In the genomic region with DNA sequence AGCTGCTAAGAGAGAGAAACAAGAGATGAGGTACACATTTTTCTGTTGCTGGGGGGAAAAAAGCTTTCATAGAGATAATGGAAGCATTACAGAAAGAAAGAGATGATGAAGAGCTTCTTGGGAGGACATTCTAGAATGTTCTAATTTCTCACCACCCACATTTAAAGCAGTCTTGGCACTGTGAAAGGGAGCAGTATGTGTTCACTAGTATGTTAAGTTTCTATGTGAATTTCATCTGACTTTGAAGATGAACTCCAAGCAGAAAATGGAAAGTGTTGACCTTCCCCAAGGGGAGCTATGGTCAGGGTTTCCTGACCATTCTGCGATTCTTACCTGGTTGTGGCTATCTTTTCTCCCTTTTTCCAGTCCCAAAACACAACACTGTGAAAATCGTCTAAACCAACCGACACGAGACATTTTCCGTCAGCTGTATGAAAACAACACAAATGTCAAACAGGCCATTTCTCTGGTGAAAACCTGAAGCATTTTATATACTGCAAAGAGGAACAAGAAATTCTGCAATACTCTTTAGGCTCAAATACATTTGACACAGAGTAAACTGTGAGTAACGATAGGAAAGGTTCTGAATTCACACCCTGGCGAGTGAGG, we compare ENCODE assay signal across 12 mouse cellular contexts. TPM values are rescaled to one million over a fixed set of nuclear protein-coding genes. Genes with fewer than 3 reads are reported as not detected.
DNase-seq lines count a peak whose midpoint lies in the region; ATAC-seq and TF ChIP-seq lines count a peak whose summit lies in the region.
"Had no signal": no experiment of that assay in that cellular context is flagged by ENCODE, and none has a peak within 500 bp of the region (broad histone marks: within the 10 kb centered on the region; RNA-seq: fewer than 3 reads in every experiment).

No protein-coding gene starts in this region.

- H3K27me3 ChIP-seq in heart, embryonic 11.5 days (ENCODE audit: control insufficient read depth, insufficient read depth, low read length), result no peaks in the 10 kb centered on the region
- H3K27me3 ChIP-seq in liver, embryonic 13.5 days, result no peaks in the 10 kb centered on the region
- H3K27me3 ChIP-seq in liver, embryonic 11.5 days (replicated peaks; ENCODE audit: control insufficient read depth, insufficient read depth, low read length), result no peaks in the 10 kb centered on the region
- no peaks in the 10 kb centered on the region for H3K27me3 ChIP-seq in liver, postnatal 0 days (ENCODE audit: insufficient read depth, low read length)
- H3K27me3 ChIP-seq: forebrain, embryonic 15.5 days had no signal

- no peak overlapping the region for H3K4me3 ChIP-seq in heart, embryonic 11.5 days (ENCODE audit: low read depth, low read length)
- no peak overlapping the region for H3K4me3 ChIP-seq in liver, embryonic 13.5 days (replicated peaks)
- no peak overlapping the region for H3K4me3 ChIP-seq in liver, embryonic 11.5 days (ENCODE audit: low read depth, low read length)
- H3K4me3 ChIP-seq in liver, postnatal 0 days (ENCODE audit: low read depth, low read length), result no peak overlapping the region
- H3K4me3 ChIP-seq: forebrain, embryonic 15.5 days; midbrain, embryonic 10.5 days had no signal

- no peak overlapping the region for H3K4me2 ChIP-seq in heart, embryonic 11.5 days
- H3K4me2 ChIP-seq in liver, embryonic 13.5 days, result no peak overlapping the region
- H3K4me2 ChIP-seq in liver, embryonic 11.5 days, result no peak overlapping the region
- no peak overlapping the region for H3K4me2 ChIP-seq in liver, postnatal 0 days (ENCODE audit: low read depth, low read length)
- H3K4me2 ChIP-seq: forebrain, embryonic 15.5 days had no signal

- no peaks in the 10 kb centered on the region for H3K9me3 ChIP-seq in heart, embryonic 11.5 days (replicated peaks; ENCODE audit: control insufficient read depth, low read length)
- no peaks in the 10 kb centered on the region for H3K9me3 ChIP-seq in liver, embryonic 13.5 days (replicated peaks)
- H3K9me3 ChIP-seq in liver, embryonic 11.5 days (ENCODE audit: control insufficient read depth, low read length), result no peaks in the 10 kb centered on the region
- H3K9me3 ChIP-seq in liver, postnatal 0 days (ENCODE audit: low read length), result no peaks in the 10 kb centered on the region
- H3K9me3 ChIP-seq: forebrain, embryonic 15.5 days; midbrain, embryonic 10.5 days had no signal

- WGBS in heart, embryonic 11.5 days (ENCODE audit: insufficient replicate concordance), result 80% methylated on average over 7 of the region's 7 CpGs
- 69% methylated on average over 7 of the region's 7 CpGs for WGBS in liver, embryonic 13.5 days (ENCODE audit: insufficient replicate concordance)
- WGBS in liver, embryonic 11.5 days, result 74% methylated on average over 7 of the region's 7 CpGs
- 71% methylated on average over 7 of the region's 7 CpGs for WGBS in liver, postnatal 0 days (ENCODE audit: insufficient replicate concordance)

- intact Hi-C loops in heart, postnatal 14 days (cut with DNase I), result no loop called here

- peak overlapping the region; percentile 70 for H3K27ac ChIP-seq in heart, embryonic 11.5 days (ENCODE audit: low read depth, low read length)
- H3K27ac ChIP-seq in liver, embryonic 13.5 days, result peak overlapping the region; percentile 19; the same call in 1 of the 2 replicates
- no peak overlapping the region for H3K27ac ChIP-seq in liver, embryonic 11.5 days (ENCODE audit: low read depth, low read length)
- peak overlapping the region; percentile 7; the same call in 1 of the 2 replicates for H3K27ac ChIP-seq in liver, postnatal 0 days (ENCODE audit: low read depth)
- H3K27ac ChIP-seq: forebrain, embryonic 15.5 days; midbrain, embryonic 10.5 days had no signal

- no peak for DNase-seq in heart, postnatal 14 days
- DNase-seq in liver, embryonic 13.5 days, result no peak
- no peak for DNase-seq in liver, embryonic 11.5 days (ENCODE audit: low spot score)
- no peak for DNase-seq in liver, postnatal 0 days
- DNase-seq in adrenal gland, adult 8-10 months, result no peak
- no peak for DNase-seq in cerebellum, adult 9-10 months
- DNase-seq: lung, adult 2 months; thymus, postnatal 4 days had no signal

- no peak for TF ChIP-seq CTCF in liver, postnatal 0 days (IDR thresholded peaks at IDR 0.05; ENCODE audit: low read depth)

- peaks cover 18% of the 10 kb centered on the region for H3K4me1 ChIP-seq in heart, embryonic 11.5 days (ENCODE audit: control insufficient read depth, insufficient read depth, low read length)
- H3K4me1 ChIP-seq in liver, embryonic 13.5 days (replicated peaks), result peaks cover 33% of the 10 kb centered on the region
- H3K4me1 ChIP-seq in liver, embryonic 11.5 days (replicated peaks; ENCODE audit: control insufficient read depth, insufficient read depth, low read length), result peaks cover 11% of the 10 kb centered on the region
- peaks cover 9% of the 10 kb centered on the region for H3K4me1 ChIP-seq in liver, postnatal 0 days (ENCODE audit: insufficient read depth)
- H3K4me1 ChIP-seq: forebrain, embryonic 15.5 days; midbrain, embryonic 10.5 days had no signal

- ATAC-seq in heart, embryonic 11.5 days (replicated peaks; ENCODE audit: insufficient number of reproducible peaks, low FRiP score, low TSS enrichment), result no peak
- no peak for ATAC-seq in liver, embryonic 13.5 days (ENCODE audit: low read depth)
- ATAC-seq in liver, embryonic 11.5 days (replicated peaks; ENCODE audit: low FRiP score), result no peak
- no peak for ATAC-seq in liver, postnatal 0 days
- ATAC-seq: CD4-positive, CD25-positive, alpha-beta regulatory T cell, adult 4 months; forebrain, embryonic 15.5 days had no signal

- no peaks in the 10 kb centered on the region for H3K36me3 ChIP-seq in heart, embryonic 11.5 days (ENCODE audit: control insufficient read depth, insufficient read depth, low read length)
- no peaks in the 10 kb centered on the region for H3K36me3 ChIP-seq in liver, embryonic 13.5 days
- H3K36me3 ChIP-seq in liver, embryonic 11.5 days (ENCODE audit: control insufficient read depth, insufficient read depth, low read length), result no peaks in the 10 kb centered on the region
- H3K36me3 ChIP-seq in liver, postnatal 0 days (replicated peaks; ENCODE audit: insufficient read depth, low read length), result no peaks in the 10 kb centered on the region
- H3K36me3 ChIP-seq: forebrain, embryonic 15.5 days; midbrain, embryonic 10.5 days had no signal

- TF ChIP-seq EP300 in liver, postnatal 0 days (IDR thresholded peaks at IDR 0.05; ENCODE audit: low read depth), result no peak

- no peak overlapping the region for H3K9ac ChIP-seq in heart, embryonic 11.5 days (ENCODE audit: low read depth, low read length)
- H3K9ac ChIP-seq in liver, embryonic 13.5 days, result no peak overlapping the region
- H3K9ac ChIP-seq in liver, embryonic 11.5 days (ENCODE audit: low read depth, low read length), result no peak overlapping the region
- no peak overlapping the region for H3K9ac ChIP-seq in liver, postnatal 0 days (replicated peaks)
- H3K9ac ChIP-seq: forebrain, embryonic 15.5 days had no signal

RNA-seq across cellular contexts. Expression of gene 4931440F15Rik, which starts 16.4 kb away (rescaled TPM):
- polyA plus RNA-seq in heart, embryonic 11.5 days (2014; fragmentation: Nextera tagmentation; extraction: Ambion mirVana), result 0.15 and 0.21 TPM in 2 replicates
- 1 to 10 TPM; 1.2 to 1.8 TPM for total RNA-seq in heart, postnatal 14 days (2021)
- polyA plus RNA-seq in liver, embryonic 13.5 days (2015; fragmentation: Nextera tagmentation; extraction: Ambion mirVana), result 0.29 and 0.38 TPM in 2 replicates
- 0.70 and 0.95 TPM in 2 replicates for polyA plus RNA-seq in liver, embryonic 11.5 days (2014; fragmentation: Nextera tagmentation; extraction: Ambion mirVana)
- polyA plus RNA-seq in liver, postnatal 0 days (2015; fragmentation: Nextera tagmentation; extraction: Ambion mirVana), result 0.33 TPM in 2 replicates
- 1 to 10 TPM in 1 of 4 experiments, under 1 TPM in 3; 0.35 to 1.0 (median 0.85) TPM for total RNA-seq in adrenal gland, adult 8-10 months (2022)
